Mouse (Mus musculus) midbrain, embryonic 12.5 days (tissue): Measurements from ENCODE around the gene E2f6. TPM values are rescaled to one million over a fixed set of nuclear protein-coding genes. Genes with fewer than 3 reads are reported as not detected.

Experiments used
- ATAC-seq: fragments of 200-750 bp; cut with Nextera tagmentation; 2 replicates; pipeline ENCODE4 v1.8.0; 2017; ENCODE audit warnings: low read depth, moderate TSS enrichment, moderate library complexity; ENCODE audit not compliant: low FRiP score
- H3K27ac ChIP-seq: fragments of 300-500 bp; sonication (generic); replicated peaks from 2 replicates; pipeline ENCODE4 v1.5.1; 2016; ENCODE audit warnings: mild to moderate bottlenecking
- H3K27me3 ChIP-seq: fragments of 300-500 bp; sonication (generic); 2 replicates; pipeline ENCODE4 v1.6.1; 2016; ENCODE audit warnings: mild to moderate bottlenecking
- H3K36me3 ChIP-seq: fragments of 300-500 bp; sonication (generic); 2 replicates; pipeline ENCODE4 v1.6.1; 2016
- H3K4me1 ChIP-seq: fragments of 300-500 bp; sonication (generic); 2 replicates; pipeline ENCODE4 v1.6.1; 2016
- H3K4me2 ChIP-seq: fragments of 300-500 bp; sonication (generic); replicated peaks from 2 replicates; pipeline ENCODE4 v1.6.1; 2016; ENCODE audit warnings: mild to moderate bottlenecking, moderate library complexity
- H3K4me3 ChIP-seq: fragments of 300-500 bp; sonication (generic); 2 replicates; pipeline ENCODE4 v1.5.1; 2016; ENCODE audit warnings: mild to moderate bottlenecking
- H3K9ac ChIP-seq: fragments of 300-500 bp; sonication (generic); replicated peaks from 2 replicates; pipeline ENCODE4 v1.6.1; 2016; ENCODE audit warnings: mild to moderate bottlenecking, moderate library complexity
- H3K9me3 ChIP-seq: fragments of 300-500 bp; sonication (generic); 2 replicates; pipeline ENCODE4 v1.6.1; 2016; ENCODE audit warnings: mild to moderate bottlenecking
- WGBS: fragments of 180-500 bp; shearing (Covaris S2); methylation state at CpG from one replicate; pipeline ENCODE4 v1.1.7; 2016; 5-methylcytosine and 5-hydroxymethylcytosine counted together
- polyA plus RNA-seq: library from polyadenylated mRNA; unstranded; fragments of >200 nt; fragmentation: Nextera tagmentation; extraction: Ambion mirVana; gene quantifications from 2 replicates; pipeline ENCODE4 v1.2.1, GENCODE M21; 2016

Gene E2f6
- polyA plus RNA-seq, 1 experiment from 2014 or later = 77.6 TPM

DNA sequence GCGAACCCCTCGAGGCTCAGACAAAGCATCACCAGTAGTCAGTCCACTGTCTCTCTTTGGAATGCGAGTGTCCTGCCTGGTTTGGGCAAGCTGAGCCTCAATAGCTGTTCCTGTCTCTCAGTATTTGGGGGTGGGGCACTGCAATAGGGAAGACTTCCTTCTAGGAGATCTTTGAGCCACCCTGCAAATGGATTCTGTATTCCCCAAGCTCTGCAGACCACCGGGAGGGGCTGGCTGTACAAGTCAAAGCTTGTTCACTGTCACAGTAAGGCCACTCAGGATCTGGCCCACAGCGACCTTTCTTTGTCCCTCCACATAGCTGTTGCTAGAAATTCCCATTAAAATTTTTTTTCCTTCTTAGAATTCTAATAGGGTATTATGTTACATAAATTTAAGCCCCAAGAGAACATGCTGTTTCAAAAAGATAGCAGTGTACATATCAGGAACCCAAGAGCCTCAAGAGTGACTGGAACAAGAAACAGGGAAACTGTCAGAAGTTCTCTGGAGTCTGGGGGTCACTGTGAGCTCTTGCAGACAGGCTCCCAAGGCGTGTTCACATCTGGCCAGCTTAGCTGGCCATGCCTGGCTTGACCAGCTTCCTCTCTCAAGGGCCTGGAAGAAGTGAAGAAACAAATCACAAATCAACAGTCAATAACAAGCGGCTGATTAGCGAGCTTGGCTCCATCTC, 58.5 kb downstream of the E2f6 start:
- Histone ChIP-seq H3K4me3 (no peak overlapping the region), H3K36me3 (no peaks in the 10 kb centered on the region), H3K27me3 (no peaks in the 10 kb centered on the region), H3K9me3 (no peaks in the 10 kb centered on the region), H3K27ac (no peak overlapping the region), H3K4me2 (no peak overlapping the region), H3K4me1 (peaks cover 6% of the 10 kb centered on the region; the same call in 1 of the 2 replicates), H3K9ac (no peak overlapping the region)
- ATAC-seq = no peak
- WGBS = 79% methylated on average over 8 of the region's 8 CpGs

DNA sequence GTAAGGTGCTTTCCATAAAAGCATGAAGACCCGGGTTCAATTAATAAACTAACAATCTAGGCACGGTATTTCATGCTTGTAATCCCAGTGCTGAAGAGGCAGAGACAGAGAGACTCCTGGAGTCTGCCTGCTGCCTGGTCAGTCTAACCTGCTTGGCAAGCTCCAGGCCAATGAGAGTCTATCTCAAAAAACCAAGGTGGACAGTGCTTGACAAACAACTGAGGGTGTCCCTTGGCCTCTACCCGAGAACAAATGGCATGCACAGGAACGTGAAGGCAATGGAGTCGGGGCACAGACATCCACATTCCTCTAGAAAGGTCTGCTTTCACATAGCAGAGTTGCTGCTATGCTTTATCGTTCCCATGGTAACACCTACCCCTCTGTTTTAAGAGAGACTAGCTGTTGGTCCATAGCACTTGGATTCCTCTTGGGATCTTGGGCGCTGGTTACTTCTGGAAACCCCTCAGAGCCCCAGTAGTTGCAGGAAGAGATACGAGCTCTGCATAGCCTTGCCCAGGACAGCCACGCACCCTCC, 59.2 kb downstream of the E2f6 start:
- Histone ChIP-seq H3K36me3 (no peaks in the 10 kb centered on the region), H3K9ac (no peak overlapping the region), H3K4me3 (no peak overlapping the region), H3K4me1 (peaks cover 6% of the 10 kb centered on the region; the same call in 1 of the 2 replicates), H3K27ac (0 out of 2 replicates have a peak overlapping the region, but pooled peaks have one; percentile 21), H3K9me3 (no peaks in the 10 kb centered on the region), H3K27me3 (no peaks in the 10 kb centered on the region), H3K4me2 (no peak overlapping the region)
- 63% methylated on average over 9 of the region's 9 CpGs for WGBS
- ATAC-seq = no peak

DNA sequence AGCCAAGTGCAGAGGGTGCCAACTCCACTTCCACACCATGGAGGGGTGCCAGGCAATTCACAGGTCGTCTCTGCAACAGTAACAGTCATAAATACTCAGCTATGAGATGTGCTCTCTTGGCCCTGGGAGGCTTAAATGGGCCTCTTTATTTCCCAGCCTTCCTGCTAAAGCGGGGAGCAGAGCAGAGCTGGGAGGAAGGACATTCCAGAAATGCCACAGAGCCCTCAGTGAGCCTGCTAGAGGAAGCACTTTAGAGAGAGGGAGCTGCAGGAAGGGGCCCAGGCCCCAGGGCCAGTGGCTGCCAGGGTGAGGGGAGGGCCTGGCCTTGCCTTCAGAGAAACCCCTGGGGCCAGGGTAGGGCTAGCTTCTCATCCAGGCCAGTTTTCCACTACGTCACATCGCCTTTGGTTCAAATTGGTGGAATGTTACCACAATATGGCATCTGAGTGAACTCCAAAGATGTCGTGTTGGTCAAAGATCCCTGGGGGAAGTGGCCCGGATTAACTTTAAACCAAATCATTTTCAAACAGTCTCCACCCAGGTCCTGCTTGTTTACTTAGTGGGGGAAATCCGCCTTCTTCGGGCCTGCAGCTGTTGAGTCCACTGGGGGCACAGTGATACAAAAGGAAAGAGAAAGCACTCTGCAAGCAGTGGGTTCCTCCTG, 59.8 kb downstream of the E2f6 start:
- no peak overlapping the region for H3K4me2 ChIP-seq
- no peaks in the 10 kb centered on the region for H3K27me3 ChIP-seq
- H3K36me3 ChIP-seq = no peaks in the 10 kb centered on the region
- no peak for ATAC-seq
- peaks cover 6% of the 10 kb centered on the region; the same call in 1 of the 2 replicates for H3K4me1 ChIP-seq
- H3K4me3 ChIP-seq = no peak overlapping the region
- WGBS = 45% methylated on average over 8 of the region's 8 CpGs
- H3K9me3 ChIP-seq = no peaks in the 10 kb centered on the region
- H3K9ac ChIP-seq = no peak overlapping the region
- H3K27ac ChIP-seq = 0 out of 2 replicates have a peak overlapping the region, but pooled peaks have one; percentile 21

DNA sequence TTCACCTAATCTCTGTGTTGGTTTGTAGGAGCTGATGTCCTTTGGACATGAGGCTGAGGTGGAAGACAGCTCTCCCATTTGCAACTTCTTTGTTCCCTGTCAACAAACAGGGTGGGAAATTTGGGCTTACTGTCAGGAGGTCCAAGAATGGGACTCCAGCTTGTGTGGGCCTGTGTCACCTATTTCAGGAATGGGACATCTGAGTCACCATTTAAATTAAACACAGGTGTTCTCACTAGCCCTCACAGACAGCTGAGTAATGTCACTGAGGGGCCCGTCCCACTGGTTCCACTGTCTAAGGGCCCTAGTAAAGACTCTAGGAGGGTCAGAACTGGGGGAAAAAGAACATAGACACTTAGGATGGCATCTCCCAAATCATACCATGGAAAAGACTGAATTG, 61.2 kb downstream of the E2f6 start:
- Histone ChIP-seq H3K36me3 (no peaks in the 10 kb centered on the region), H3K27ac (no peak overlapping the region), H3K9ac (no peak overlapping the region), H3K4me1 (peaks cover 6% of the 10 kb centered on the region; the same call in 1 of the 2 replicates), H3K4me3 (no peak overlapping the region), H3K4me2 (no peak overlapping the region), H3K9me3 (no peaks in the 10 kb centered on the region), H3K27me3 (no peaks in the 10 kb centered on the region)
- 83% methylated on average over 1 of the region's 1 CpGs for WGBS
- ATAC-seq = no peak

DNA sequence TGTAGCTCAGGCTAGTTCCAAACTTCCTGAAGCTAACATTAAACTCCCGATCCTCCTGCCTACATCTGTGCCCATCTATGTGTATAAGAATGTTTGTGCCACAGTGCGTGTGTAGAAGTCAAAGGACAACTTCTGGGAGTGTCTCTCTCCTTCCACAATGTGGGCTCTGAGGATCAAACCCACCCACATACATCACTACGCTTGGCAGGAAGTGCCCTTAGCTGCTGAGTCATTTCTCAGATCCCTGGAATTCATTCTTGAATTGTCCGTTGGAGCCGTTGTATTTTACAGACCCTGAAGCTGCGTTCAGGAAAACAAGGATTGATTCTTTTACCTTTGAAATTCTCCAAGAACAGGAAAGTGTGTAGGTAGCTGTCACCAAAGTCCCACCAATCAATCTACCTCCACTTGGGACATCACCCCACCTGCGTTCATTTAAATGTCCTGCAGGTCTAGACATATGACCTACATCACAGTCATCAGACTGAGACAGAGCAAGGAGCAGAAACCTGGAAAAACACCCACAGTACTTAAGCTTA, 62.2 kb downstream of the E2f6 start:
- Histone ChIP-seq H3K36me3 (no peaks in the 10 kb centered on the region), H3K9ac (no peak overlapping the region), H3K9me3 (no peaks in the 10 kb centered on the region), H3K4me1 (peaks cover 6% of the 10 kb centered on the region; the same call in 1 of the 2 replicates), H3K4me3 (no peak overlapping the region), H3K4me2 (no peak overlapping the region), H3K27me3 (no peaks in the 10 kb centered on the region), H3K27ac (no peak overlapping the region)
- WGBS = 89% methylated on average over 7 of the region's 7 CpGs
- no peak for ATAC-seq

- Histone ChIP-seq H3K4me1 (peaks cover 6% of the 10 kb centered on the region; the same call in 1 of the 2 replicates), H3K36me3 (no peaks in the 10 kb centered on the region), H3K4me2 (no peak overlapping the region), H3K4me3 (no peak overlapping the region), H3K9me3 (no peaks in the 10 kb centered on the region), H3K9ac (no peak overlapping the region), H3K27me3 (no peaks in the 10 kb centered on the region), H3K27ac (no peak overlapping the region)
- 90% methylated on average over 7 of the region's 7 CpGs for WGBS
- no peak for ATAC-seq
Measured at GRCm38 (mm10) chr12:16873549-16873948, 62.8 kb downstream of the E2f6 start.

DNA sequence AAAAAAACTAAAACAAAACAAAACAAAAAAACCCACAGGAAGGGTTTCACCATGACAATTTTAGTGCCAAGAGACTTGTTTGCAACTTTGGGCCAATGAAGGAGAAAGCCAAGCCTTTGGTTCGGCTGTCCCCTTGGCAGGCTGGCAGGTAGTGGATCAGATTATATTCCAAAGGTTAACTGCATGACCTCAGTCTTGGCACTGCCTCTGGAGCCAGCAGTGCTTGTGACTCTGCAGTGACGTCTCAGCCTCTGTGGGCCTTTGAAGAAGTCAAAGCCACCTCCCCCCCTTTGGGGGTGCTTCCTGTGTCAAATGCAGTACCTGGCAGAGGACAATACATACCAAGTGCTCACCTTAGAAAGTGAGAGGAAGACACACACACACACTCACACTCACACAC, 63.3 kb downstream of the E2f6 start:
- WGBS = 62% methylated on average over 2 of the region's 2 CpGs
- no peak overlapping the region for H3K9ac ChIP-seq
- ATAC-seq = no peak
- no peak overlapping the region for H3K27ac ChIP-seq
- no peaks in the 10 kb centered on the region for H3K27me3 ChIP-seq
- peaks cover 6% of the 10 kb centered on the region; the same call in 1 of the 2 replicates for H3K4me1 ChIP-seq
- H3K9me3 ChIP-seq = no peaks in the 10 kb centered on the region
- no peak overlapping the region for H3K4me3 ChIP-seq
- H3K36me3 ChIP-seq = no peaks in the 10 kb centered on the region
- no peak overlapping the region for H3K4me2 ChIP-seq

DNA sequence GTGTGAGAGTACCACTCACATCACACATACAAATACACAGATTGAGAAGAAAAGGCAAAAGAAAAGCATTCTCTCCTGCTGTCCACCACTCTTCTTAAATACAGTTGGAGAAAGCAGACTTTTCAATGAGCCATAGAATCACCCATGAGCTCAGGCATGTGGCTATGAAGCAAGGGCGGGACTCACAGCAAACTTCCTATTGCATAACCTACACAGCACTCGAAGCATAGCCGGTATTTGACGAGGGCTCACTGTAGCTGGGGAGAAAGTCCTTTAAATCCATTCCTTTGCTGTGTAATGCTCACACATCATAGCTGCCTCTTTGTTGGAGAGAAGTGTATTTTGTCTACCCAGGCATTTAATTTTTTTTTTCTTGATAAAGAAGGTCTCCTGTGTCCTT, 64.5 kb downstream of the E2f6 start:
- H3K9ac ChIP-seq = no peak overlapping the region
- no peaks in the 10 kb centered on the region for H3K36me3 ChIP-seq
- peaks cover 3% of the 10 kb centered on the region; the same call in 1 of the 2 replicates for H3K4me1 ChIP-seq
- no peak overlapping the region for H3K27ac ChIP-seq
- WGBS = 86% methylated on average over 4 of the region's 4 CpGs
- no peak overlapping the region for H3K4me3 ChIP-seq
- no peaks in the 10 kb centered on the region for H3K9me3 ChIP-seq
- ATAC-seq = no peak
- H3K27me3 ChIP-seq = no peaks in the 10 kb centered on the region
- H3K4me2 ChIP-seq = no peak overlapping the region

DNA sequence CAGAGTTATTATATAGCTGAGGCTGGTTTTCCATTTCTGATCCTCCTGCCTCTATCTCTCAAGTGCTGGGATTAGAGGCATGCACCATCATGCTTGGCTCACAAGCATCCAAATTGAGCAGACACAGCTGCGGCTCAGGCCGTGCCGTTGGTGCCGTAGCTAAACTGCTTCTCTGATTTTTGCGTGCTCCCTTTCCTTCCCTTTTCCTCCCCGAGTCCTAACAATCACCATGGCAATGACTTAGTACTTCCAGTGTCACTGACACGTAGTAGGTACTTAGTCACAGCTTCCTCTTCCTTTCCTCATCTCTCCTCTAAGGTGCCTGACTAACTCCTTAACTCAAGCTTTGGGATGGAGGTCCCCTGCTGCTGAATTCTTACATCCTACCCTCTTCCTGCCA, 64.9 kb downstream of the E2f6 start:
- Histone ChIP-seq H3K4me1 (no peaks in the 10 kb centered on the region), H3K27ac (no peak overlapping the region), H3K9ac (no peak overlapping the region), H3K36me3 (no peaks in the 10 kb centered on the region), H3K27me3 (no peaks in the 10 kb centered on the region), H3K4me2 (no peak overlapping the region), H3K9me3 (no peaks in the 10 kb centered on the region), H3K4me3 (no peak overlapping the region)
- no peak for ATAC-seq
- 79% methylated on average over 7 of the region's 7 CpGs for WGBS

DNA sequence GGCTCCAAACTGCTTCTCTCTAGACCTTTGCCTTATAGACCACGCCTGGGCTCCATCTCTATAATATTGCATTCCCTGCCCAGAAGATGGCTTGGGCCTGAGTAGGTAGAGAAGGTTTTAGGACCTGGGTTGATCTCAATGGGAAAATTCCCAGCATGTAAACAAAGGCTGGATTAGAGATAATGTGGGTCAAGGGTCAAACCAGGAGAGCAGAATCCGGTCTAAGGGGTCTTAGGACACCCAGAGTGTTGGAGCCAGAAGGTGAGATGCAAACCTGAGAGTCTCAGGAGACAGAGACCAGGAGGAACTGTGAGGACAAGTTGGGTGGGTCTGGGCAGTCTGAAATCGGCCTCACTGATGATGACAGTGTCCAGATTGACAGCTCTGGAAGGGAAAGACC, 65.9 kb downstream of the E2f6 start:
- no peak overlapping the region for H3K4me3 ChIP-seq
- H3K27me3 ChIP-seq = no peaks in the 10 kb centered on the region
- no peaks in the 10 kb centered on the region for H3K36me3 ChIP-seq
- 48% methylated on average over 3 of the region's 3 CpGs for WGBS
- H3K4me2 ChIP-seq = no peak overlapping the region
- ATAC-seq = no peak
- no peak overlapping the region for H3K9ac ChIP-seq
- no peak overlapping the region for H3K27ac ChIP-seq
- H3K4me1 ChIP-seq = no peaks in the 10 kb centered on the region
- no peaks in the 10 kb centered on the region for H3K9me3 ChIP-seq

DNA sequence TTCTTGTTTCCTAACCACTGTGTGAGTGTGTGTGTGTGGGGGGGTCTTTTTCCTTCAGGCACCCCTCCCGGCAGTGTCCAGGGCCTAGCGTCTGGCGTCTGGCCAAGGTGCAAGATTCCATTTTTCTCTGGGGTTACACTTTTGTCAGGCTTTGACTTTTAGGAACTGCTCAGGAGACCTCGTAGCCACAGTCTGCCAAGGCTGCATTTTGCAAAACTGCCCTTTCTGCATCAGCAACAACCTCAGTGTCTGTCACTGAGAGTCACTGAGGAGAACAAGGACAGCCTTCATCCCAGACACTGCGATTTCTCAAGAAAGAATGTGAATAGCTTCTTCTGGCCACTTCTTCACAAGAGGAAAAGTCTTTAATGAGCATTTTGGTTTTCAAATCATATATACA, 66.4 kb downstream of the E2f6 start:
- Histone ChIP-seq H3K27ac (no peak overlapping the region), H3K36me3 (no peaks in the 10 kb centered on the region), H3K4me1 (no peaks in the 10 kb centered on the region), H3K4me2 (no peak overlapping the region), H3K4me3 (no peak overlapping the region), H3K9ac (no peak overlapping the region), H3K9me3 (no peaks in the 10 kb centered on the region), H3K27me3 (no peaks in the 10 kb centered on the region)
- 73% methylated on average over 5 of the region's 5 CpGs for WGBS
- no peak for ATAC-seq

- Histone ChIP-seq H3K4me3 (no peak overlapping the region), H3K36me3 (no peaks in the 10 kb centered on the region), H3K27me3 (no peaks in the 10 kb centered on the region), H3K4me1 (no peaks in the 10 kb centered on the region), H3K9me3 (no peaks in the 10 kb centered on the region), H3K9ac (no peak overlapping the region), H3K4me2 (no peak overlapping the region), H3K27ac (no peak overlapping the region)
- ATAC-seq = no peak
- WGBS = 57% methylated on average over 1 of the region's 1 CpGs
Measured at GRCm38 (mm10) chr12:16877679-16878078, 66.9 kb downstream of the E2f6 start.
